Mouse (Mus musculus): ENCODE measurements around the gene Actrt2. TPM values are rescaled to one million over a fixed set of nuclear protein-coding genes. Genes with fewer than 3 reads are reported as not detected.

Gene Actrt2
- polyA plus RNA-seq (2015; fragmentation: Nextera tagmentation; extraction: Ambion mirVana), result not detected in 2 replicates

DNA sequence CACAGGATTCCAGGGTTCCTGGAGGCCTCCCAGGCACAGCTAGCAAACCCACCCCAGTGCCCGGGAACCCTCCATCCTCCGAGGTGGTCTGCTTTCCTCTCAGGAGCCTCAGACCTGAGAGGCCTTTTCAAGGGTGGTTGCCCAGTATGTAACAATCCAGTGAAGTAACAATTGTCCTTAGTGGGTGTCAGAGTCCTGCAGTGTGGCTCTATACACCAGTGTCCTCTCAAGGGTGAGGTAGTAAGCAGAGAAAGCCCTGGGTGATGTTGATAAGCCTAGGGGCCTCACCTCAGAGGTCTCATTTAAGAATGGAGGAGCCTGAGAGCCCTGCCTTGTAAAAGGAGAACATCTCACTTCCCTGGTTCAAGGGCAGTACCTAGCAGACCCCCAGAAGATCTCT is at the start of gene Actrt2:
Gene Actrt2, minus strand, starts transcription at position 101 of the 400 bp plus-strand sequence.
- no peaks in the 10 kb centered on the region for H3K36me3 ChIP-seq (replicated peaks)
- 91% methylated on average over 2 of the region's 2 CpGs for WGBS
- no peak within 1 kb of the TSS for H3K4me2 ChIP-seq
- no peaks in the 10 kb centered on the region for H3K4me1 ChIP-seq
- no peaks in the 10 kb centered on the region for H3K9me3 ChIP-seq
- H3K27ac ChIP-seq, result no peak within 1 kb of the TSS
- 0 out of 2 replicates have a peak, but pooled peaks cover 2% of the 10 kb centered on the region for H3K27me3 ChIP-seq (replicated peaks)
- no peak within 1 kb of the TSS for H3K9ac ChIP-seq
- ATAC-seq (replicated peaks), result no peak
- H3K4me3 ChIP-seq, result no peak within 1 kb of the TSS

DNA sequence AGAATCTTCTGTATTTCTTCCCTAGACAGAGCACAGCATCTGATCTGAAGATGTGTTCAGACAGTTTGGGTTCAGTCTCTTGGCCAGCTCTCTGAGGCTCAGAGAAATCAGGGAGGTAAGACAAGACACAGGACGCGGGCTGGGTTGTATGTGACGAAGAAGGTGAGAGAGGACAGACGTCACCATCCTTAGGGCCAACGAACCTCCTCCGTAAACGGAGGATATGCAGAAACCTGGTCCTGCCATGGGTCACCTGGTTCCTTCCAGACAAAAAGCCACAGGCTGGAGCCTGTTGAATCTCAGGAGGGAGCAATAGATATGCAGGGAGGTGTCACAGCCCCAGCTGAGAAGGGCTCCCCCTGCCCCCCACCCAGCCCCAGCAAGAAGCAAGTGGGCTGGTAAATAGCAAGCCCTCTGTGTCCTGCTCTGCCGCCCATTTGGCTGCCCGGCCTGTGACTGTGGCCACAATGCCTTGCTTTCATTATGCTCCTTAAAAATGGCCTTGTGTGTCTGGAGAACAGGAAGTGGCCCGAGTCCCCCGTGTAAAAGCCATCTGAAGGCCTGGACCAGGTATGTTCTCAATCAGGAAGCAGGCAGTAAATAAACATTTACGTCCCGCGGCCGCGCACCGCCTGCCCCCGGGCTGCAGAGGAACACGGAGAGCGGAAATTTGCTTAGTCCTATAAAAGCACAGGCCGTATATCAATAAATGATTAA is 41.9 kb upstream of the Actrt2 start:
- ATAC-seq (replicated peaks), result no peak
- Histone ChIP-seq H3K9me3 (no peaks in the 10 kb centered on the region), H3K27me3 (replicated peaks) (no peaks in the 10 kb centered on the region), H3K36me3 (replicated peaks) (no peaks in the 10 kb centered on the region), H3K9ac (no peak overlapping the region), H3K27ac (no peak overlapping the region), H3K4me3 (no peak overlapping the region), H3K4me2 (no peak overlapping the region), H3K4me1 (no peaks in the 10 kb centered on the region)
- 81% methylated on average over 21 of the region's 21 CpGs for WGBS

DNA sequence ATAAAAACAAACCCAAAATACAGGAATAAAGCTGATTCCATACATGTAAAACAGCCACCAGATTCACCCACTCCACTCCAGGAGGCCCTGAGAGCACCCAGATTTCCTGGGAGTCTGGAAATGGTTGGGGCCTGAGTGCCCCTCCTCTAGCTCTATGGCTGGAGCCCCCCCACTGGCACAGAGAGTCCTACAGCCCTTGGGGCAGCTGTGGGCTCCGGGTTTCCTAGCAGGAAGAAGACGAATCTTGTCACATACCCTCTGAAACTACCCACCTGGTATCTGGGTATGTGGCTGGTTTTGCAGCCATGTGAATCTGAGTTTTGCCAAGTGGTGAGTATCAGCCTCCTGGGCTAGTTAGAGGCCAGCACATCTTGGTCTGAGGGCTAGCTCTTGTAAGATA is 41.1 kb upstream of the Actrt2 start:
- ATAC-seq (replicated peaks), result no peak
- Histone ChIP-seq H3K4me3 (no peak overlapping the region), H3K27me3 (replicated peaks) (no peaks in the 10 kb centered on the region), H3K4me2 (no peak overlapping the region), H3K27ac (no peak overlapping the region), H3K9ac (no peak overlapping the region), H3K4me1 (no peaks in the 10 kb centered on the region), H3K9me3 (no peaks in the 10 kb centered on the region), H3K36me3 (replicated peaks) (no peaks in the 10 kb centered on the region)
- 73% methylated on average over 2 of the region's 2 CpGs for WGBS

DNA sequence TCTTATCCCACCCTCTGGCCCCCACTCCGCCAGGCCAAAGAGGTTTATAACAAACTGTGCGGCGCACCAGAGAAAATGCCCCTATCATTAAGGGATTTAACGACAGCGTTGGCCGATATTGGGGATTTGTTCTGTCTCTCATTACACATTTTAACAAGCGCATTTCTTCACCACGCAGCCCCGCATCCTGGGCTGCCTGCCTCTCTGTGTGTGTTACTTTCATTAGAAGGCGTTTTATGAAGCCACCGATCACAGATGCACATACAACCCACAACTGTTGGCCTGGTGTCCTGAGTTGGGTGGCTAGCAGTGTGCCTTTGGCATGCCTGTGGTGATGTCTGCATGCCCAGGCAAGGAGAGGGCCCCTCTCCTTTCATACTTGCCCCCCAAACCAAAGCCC is 40.6 kb upstream of the Actrt2 start:
- no peaks in the 10 kb centered on the region for H3K27me3 ChIP-seq (replicated peaks)
- H3K9me3 ChIP-seq, result no peaks in the 10 kb centered on the region
- 64% methylated on average over 11 of the region's 11 CpGs for WGBS
- H3K36me3 ChIP-seq (replicated peaks), result no peaks in the 10 kb centered on the region
- no peak for ATAC-seq (replicated peaks)
- no peaks in the 10 kb centered on the region for H3K4me1 ChIP-seq
- no peak overlapping the region for H3K4me3 ChIP-seq
- H3K4me2 ChIP-seq, result no peak overlapping the region
- H3K9ac ChIP-seq, result no peak overlapping the region
- H3K27ac ChIP-seq, result no peak overlapping the region

DNA sequence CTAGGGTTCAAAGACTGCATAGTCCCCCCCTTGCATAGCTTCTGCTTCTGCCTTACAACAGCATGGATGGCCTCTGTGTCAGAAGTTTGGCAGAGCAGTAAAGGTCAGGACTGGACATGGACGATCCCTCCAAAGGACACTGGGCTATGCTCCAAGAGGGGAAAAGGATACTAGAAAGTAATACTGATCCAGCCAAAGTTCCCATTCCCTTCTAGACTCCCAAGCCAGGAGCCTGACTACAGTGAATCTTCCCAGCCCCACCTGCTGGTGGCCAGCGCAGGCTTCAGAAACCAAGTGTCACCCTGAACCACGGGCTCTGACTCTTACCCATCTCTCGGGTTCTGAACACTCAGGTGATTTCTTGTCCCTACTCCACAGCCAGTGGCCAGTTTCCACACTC is 39.9 kb upstream of the Actrt2 start:
- H3K9ac ChIP-seq, result no peak overlapping the region
- H3K27me3 ChIP-seq (replicated peaks), result no peaks in the 10 kb centered on the region
- no peaks in the 10 kb centered on the region for H3K4me1 ChIP-seq
- no peaks in the 10 kb centered on the region for H3K36me3 ChIP-seq (replicated peaks)
- no peak overlapping the region for H3K4me3 ChIP-seq
- no peak overlapping the region for H3K27ac ChIP-seq
- no peaks in the 10 kb centered on the region for H3K9me3 ChIP-seq
- H3K4me2 ChIP-seq, result no peak overlapping the region
- ATAC-seq (replicated peaks), result no peak
- 85% methylated on average over 4 of the region's 4 CpGs for WGBS

DNA sequence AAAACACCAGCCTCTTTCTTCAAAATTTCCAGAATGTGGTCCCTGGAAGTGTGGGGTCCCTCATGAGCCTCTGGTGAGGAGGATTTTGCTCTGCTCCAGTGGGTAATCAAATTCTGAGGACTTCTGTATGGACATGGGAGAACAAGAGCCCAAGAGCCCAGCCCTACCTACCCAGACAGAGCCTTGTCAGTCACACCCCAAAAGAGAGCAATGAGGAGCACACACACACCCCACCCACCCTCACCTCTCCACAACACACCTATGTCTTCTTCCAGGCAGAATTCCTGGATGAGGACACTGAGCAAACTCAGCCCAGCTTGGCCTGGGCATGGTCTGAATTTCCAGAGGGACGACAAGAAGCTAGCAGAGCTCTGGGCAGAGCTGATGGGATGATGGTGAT is 38.8 kb upstream of the Actrt2 start:
- Histone ChIP-seq H3K4me2 (no peak overlapping the region), H3K9me3 (no peaks in the 10 kb centered on the region), H3K9ac (no peak overlapping the region), H3K27ac (no peak overlapping the region), H3K4me1 (no peaks in the 10 kb centered on the region), H3K36me3 (replicated peaks) (no peaks in the 10 kb centered on the region), H3K4me3 (no peak overlapping the region), H3K27me3 (replicated peaks) (no peaks in the 10 kb centered on the region)
- no peak for ATAC-seq (replicated peaks)
- 58% methylated on average over 1 of the region's 1 CpGs for WGBS

DNA sequence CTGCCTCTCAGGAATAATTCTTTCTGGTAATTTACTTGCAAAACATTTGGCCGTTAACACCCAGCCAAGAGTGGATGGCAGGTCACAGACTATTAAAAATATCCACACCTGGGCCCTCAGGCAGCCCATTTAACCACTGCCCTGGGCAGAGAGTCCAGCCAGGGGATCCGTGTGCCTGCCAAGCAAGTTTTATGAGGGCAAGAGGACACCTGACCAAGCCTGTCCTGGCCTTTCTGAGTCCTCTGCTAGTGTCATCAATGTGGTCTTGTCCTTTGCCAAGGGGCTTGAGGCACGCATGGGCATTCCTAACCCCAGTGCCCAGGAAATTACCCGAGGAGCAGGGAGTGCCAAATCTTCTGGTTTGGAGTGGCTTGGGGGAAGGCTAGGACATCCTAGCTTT is 38.0 kb upstream of the Actrt2 start:
- 83% methylated on average over 4 of the region's 4 CpGs for WGBS
- Histone ChIP-seq H3K4me2 (no peak overlapping the region), H3K27ac (no peak overlapping the region), H3K4me3 (no peak overlapping the region), H3K9ac (no peak overlapping the region), H3K4me1 (no peaks in the 10 kb centered on the region), H3K36me3 (replicated peaks) (no peaks in the 10 kb centered on the region), H3K9me3 (no peaks in the 10 kb centered on the region), H3K27me3 (replicated peaks) (no peaks in the 10 kb centered on the region)
- ATAC-seq (replicated peaks), result no peak

DNA sequence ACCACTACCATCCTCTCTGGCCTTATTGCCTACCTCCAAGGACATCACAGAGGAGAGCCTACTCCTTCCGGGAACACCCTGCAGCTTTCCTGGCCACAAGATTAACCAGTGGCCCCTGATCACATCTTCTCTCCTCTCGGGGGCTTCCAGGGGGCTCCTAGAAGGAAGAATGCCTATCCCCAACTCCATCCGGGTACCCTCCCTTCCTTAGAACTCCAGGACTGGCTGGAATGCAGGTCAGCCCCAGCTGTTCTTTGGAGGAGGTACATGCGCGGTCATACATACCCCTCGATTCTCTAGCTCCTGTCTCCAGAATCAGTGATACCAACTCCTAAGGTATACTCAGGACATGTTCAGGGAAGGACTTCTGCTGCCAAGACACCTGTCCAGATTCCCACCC is 37.4 kb upstream of the Actrt2 start:
- no peaks in the 10 kb centered on the region for H3K4me1 ChIP-seq
- no peaks in the 10 kb centered on the region for H3K27me3 ChIP-seq (replicated peaks)
- WGBS, result 81% methylated on average over 6 of the region's 6 CpGs
- no peak overlapping the region for H3K4me2 ChIP-seq
- no peak overlapping the region for H3K4me3 ChIP-seq
- no peaks in the 10 kb centered on the region for H3K36me3 ChIP-seq (replicated peaks)
- no peak overlapping the region for H3K9ac ChIP-seq
- ATAC-seq (replicated peaks), result no peak
- no peak overlapping the region for H3K27ac ChIP-seq
- no peaks in the 10 kb centered on the region for H3K9me3 ChIP-seq

DNA sequence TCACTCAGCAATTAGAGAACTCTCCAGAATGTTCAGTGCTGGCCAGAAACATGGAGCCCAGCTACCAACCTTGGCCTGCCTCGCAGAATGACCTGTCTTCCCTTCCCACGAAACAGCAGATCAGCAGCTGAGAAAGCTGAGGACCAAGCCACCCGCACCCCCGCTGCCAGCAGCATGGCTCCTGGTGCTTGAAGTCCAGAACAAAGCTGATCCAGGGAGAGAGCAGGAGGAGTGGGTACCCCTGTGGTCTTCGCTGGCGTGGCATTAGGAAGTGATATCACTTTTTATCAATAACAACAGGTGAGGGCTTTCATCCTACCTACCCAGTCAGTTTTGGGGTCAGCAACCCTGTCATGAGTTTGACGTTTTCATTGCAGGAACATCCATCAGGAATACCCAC is 36.9 kb upstream of the Actrt2 start:
- H3K27me3 ChIP-seq (replicated peaks), result no peaks in the 10 kb centered on the region
- H3K27ac ChIP-seq, result no peak overlapping the region
- H3K4me1 ChIP-seq, result no peaks in the 10 kb centered on the region
- no peak for ATAC-seq (replicated peaks)
- WGBS, result 87% methylated on average over 7 of the region's 7 CpGs
- no peaks in the 10 kb centered on the region for H3K36me3 ChIP-seq (replicated peaks)
- no peak overlapping the region for H3K9ac ChIP-seq
- H3K4me2 ChIP-seq, result no peak overlapping the region
- no peak overlapping the region for H3K4me3 ChIP-seq
- H3K9me3 ChIP-seq, result no peaks in the 10 kb centered on the region

DNA sequence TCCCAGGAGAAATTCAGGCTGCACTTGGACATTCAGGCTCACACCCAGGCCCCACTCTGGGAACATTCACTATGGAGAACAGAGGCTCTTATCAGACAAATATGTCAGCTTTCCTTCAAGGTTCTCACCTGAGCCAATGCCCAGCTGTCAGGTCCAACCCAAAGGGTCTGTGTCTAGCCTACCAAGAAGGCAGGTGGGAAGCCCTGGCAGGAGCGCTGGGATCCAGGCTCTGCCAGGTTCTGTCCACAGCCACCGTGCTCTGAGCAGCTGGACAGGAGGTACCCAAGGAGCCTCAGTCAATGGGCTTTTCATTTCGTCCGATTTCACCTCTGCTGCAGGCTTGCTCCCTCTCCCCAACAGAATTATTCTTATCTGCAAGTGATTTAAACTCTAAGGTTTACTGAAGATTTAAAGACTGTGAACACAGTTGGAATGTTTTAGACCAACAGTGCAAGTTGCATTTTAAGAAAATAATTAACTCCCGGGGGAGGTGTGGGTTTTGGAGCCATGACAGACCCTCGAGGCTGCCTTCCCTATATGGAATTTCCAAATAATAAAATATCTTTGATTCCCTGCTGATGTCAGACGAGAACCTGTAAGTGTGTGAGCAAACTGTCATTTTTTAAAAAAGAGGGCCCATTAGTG is 35.9 kb upstream of the Actrt2 start:
- Histone ChIP-seq H3K27me3 (replicated peaks) (no peaks in the 10 kb centered on the region), H3K36me3 (replicated peaks) (no peaks in the 10 kb centered on the region), H3K4me2 (no peak overlapping the region), H3K9me3 (no peaks in the 10 kb centered on the region), H3K4me1 (no peaks in the 10 kb centered on the region), H3K4me3 (no peak overlapping the region), H3K9ac (no peak overlapping the region), H3K27ac (no peak overlapping the region)
- 70% methylated on average over 7 of the region's 7 CpGs for WGBS
- ATAC-seq (replicated peaks), result no peak

DNA sequence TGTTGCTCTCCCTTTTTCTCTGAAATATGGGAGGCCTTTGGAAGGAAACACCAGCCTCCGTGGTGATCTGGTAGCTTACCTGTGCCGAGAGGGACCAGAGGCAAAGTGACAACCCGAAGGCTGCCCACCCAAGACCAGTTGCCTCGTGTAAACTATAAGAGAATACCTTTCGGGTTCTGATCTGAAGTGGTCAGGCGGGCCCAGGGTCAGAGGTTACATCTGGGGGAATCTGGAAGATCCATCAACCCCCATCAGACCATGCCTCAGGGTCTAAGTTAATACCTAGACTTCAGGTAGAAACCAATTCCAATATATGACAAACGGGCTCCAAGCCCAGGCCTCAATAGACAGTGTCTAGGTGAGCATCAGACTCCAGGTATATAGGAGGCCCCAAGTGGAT is 35.3 kb upstream of the Actrt2 start:
- Histone ChIP-seq H3K9ac (no peak overlapping the region), H3K27me3 (replicated peaks) (no peaks in the 10 kb centered on the region), H3K9me3 (no peaks in the 10 kb centered on the region), H3K36me3 (replicated peaks) (no peaks in the 10 kb centered on the region), H3K27ac (no peak overlapping the region), H3K4me3 (no peak overlapping the region), H3K4me1 (0 out of 2 replicates have a peak, but pooled peaks cover 1% of the 10 kb centered on the region), H3K4me2 (no peak overlapping the region)
- WGBS, result 88% methylated on average over 7 of the region's 7 CpGs
- no peak for ATAC-seq (replicated peaks)

DNA sequence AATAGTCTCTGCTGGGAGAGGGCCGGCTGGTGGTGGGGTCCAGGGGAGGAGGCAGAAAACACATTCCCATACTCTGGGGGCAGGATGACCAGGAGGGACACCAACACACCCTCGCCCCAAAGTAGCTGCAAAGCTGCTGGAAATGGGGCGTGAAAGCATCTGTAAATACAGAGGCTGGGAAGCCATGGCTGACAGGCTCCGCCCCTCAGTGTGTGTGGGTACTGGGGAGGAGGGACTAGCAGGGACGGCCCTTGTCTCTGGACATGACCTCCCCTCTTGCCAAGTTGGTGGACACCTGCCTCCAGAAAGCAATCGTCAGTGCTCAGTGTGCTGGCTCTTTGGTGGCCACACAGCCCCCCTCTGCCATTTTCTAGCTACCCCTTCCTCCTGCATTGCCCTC is 34.5 kb upstream of the Actrt2 start:
- no peak overlapping the region for H3K27ac ChIP-seq
- 74% methylated on average over 6 of the region's 6 CpGs for WGBS
- H3K9ac ChIP-seq, result no peak overlapping the region
- no peak overlapping the region for H3K4me3 ChIP-seq
- no peaks in the 10 kb centered on the region for H3K9me3 ChIP-seq
- H3K27me3 ChIP-seq (replicated peaks), result no peaks in the 10 kb centered on the region
- 0 out of 2 replicates have a peak, but pooled peaks cover 4% of the 10 kb centered on the region for H3K4me1 ChIP-seq
- no peak overlapping the region for H3K4me2 ChIP-seq
- no peaks in the 10 kb centered on the region for H3K36me3 ChIP-seq (replicated peaks)
- no peak for ATAC-seq (replicated peaks)

DNA sequence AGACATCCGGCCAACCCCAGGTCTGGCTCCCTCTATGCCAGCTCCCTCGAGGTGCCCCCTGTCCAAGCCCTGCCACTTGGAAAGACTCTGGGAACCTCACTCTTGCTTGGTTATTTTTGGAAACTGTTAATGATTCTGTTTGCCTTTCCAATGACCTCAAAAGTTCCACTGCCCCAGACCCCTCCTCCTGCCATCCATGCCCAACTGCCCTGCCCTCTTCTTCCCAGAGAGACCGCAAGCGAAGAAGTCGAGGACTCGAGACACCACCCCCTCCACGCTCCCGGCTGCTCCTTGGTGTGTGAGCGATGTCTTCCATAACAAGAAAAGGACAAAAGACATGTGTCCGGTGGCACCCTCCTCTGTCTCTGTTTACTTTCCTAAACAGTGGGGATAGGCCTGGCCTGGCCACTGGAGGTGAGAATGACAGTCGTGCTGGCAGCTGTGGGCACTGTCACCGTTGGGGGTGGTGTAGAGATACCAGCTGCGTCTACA is 33.3 kb upstream of the Actrt2 start:
- Histone ChIP-seq H3K4me3 (no peak overlapping the region), H3K9ac (no peak overlapping the region), H3K4me2 (no peak overlapping the region), H3K9me3 (no peaks in the 10 kb centered on the region), H3K36me3 (replicated peaks) (no peaks in the 10 kb centered on the region), H3K27ac (no peak overlapping the region), H3K27me3 (replicated peaks) (no peaks in the 10 kb centered on the region), H3K4me1 (0 out of 2 replicates have a peak, but pooled peaks cover 4% of the 10 kb centered on the region)
- WGBS, result 92% methylated on average over 13 of the region's 13 CpGs
- no peak for ATAC-seq (replicated peaks)

All from midbrain, embryonic 15.5 days (tissue).